Mouse (Mus musculus) kidney, postnatal 0 days (tissue): Measurements from ENCODE around the gene Bach1. TPM values are rescaled to one million over a fixed set of nuclear protein-coding genes. Genes with fewer than 3 reads are reported as not detected.

Experiments used
- ATAC-seq: fragments of 200-750 bp; cut with Nextera tagmentation; replicated peaks from 2 replicates; pipeline ENCODE4 v1.8.0; 2017; ENCODE audit warnings: low read depth, moderate number of reproducible peaks, moderate TSS enrichment, moderate library complexity; ENCODE audit not compliant: low FRiP score
- DNase-seq: peaks from one replicate; pipeline ENCODE4 v3.0.0-alpha.2; 2016; ENCODE audit warnings: low spot score
- H3K27ac ChIP-seq: fragments of 300-500 bp; sonication (generic); 2 replicates; pipeline ENCODE4 v1.5.1; 2014; ENCODE audit warnings: mild to moderate bottlenecking
- H3K27me3 ChIP-seq: fragments of 300-500 bp; sonication (generic); 2 replicates; pipeline ENCODE4 v1.6.1; 2014; ENCODE audit warnings: low read length, mixed read lengths; ENCODE audit not compliant: insufficient read depth
- H3K36me3 ChIP-seq: fragments of 300-500 bp; sonication (generic); 2 replicates; pipeline ENCODE4 v1.6.1; 2014; ENCODE audit warnings: low read length, mixed read lengths; ENCODE audit not compliant: insufficient read depth
- H3K4me1 ChIP-seq: fragments of 300-500 bp; sonication (generic); replicated peaks from 2 replicates; pipeline ENCODE4 v1.6.1; 2014; ENCODE audit warnings: antibody characterized with exemption, low read length, mixed read lengths; ENCODE audit not compliant: insufficient read depth
- H3K4me2 ChIP-seq: fragments of 300-500 bp; sonication (generic); 2 replicates; pipeline ENCODE4 v1.6.1; 2014; ENCODE audit warnings: mild to moderate bottlenecking, low read length, moderate library complexity, mixed read lengths
- H3K4me3 ChIP-seq: fragments of 300-500 bp; sonication (generic); replicated peaks from 2 replicates; pipeline ENCODE4 v1.5.1; 2014; ENCODE audit warnings: low read depth, low read length
- H3K9ac ChIP-seq: fragments of 300-500 bp; sonication (generic); 2 replicates; pipeline ENCODE4 v1.6.1; 2014; ENCODE audit warnings: low read depth, low read length
- H3K9me3 ChIP-seq: fragments of 300-500 bp; sonication (generic); replicated peaks from 2 replicates; pipeline ENCODE4 v1.6.1; 2016; ENCODE audit warnings: low read length, inconsistent platforms, mixed read lengths
- CTCF ChIP-seq: IDR thresholded peaks from 2 replicates; pipeline ENCODE4 v1.5.1; 2016; ENCODE audit warnings: antibody characterized with exemption, low read depth, mild to moderate bottlenecking, moderate library complexity
- WGBS: fragments of 180-500 bp; shearing (Covaris S2); extraction: QIAGEN DNeasy Blood & Tissue Kit; methylation state at CpG from one replicate; pipeline ENCODE4 v1.1.7; 2014; 5-methylcytosine and 5-hydroxymethylcytosine counted together
- polyA plus RNA-seq: library from polyadenylated mRNA; unstranded; fragments of >200 nt; fragmentation: Nextera tagmentation; extraction: Ambion mirVana; gene quantifications from 2 replicates; pipeline ENCODE4 v1.2.1, GENCODE M21; 2015

Gene Bach1
- polyA plus RNA-seq, 1 experiment from 2014 or later = 6.5 TPM

DNA sequence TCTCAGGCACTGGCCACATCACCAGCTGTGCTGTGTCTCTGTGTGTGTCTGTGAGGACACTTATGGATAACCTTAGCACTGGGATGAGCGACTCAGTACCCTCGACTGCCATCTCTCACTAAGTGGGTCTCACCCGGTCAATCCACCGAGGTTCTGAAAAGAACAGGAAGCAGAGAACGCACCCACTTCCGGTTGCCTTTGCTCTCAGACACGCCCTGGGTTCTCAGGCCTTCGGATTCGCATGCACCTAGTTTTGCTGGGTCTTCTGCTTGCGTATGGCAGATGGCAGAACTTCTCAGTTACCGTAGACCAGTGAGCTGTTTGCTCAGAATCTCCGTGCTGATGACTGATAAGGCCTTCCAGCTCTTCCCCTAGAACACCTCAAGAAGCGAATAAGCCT is 52.5 kb downstream of the Bach1 start:
- H3K9me3 ChIP-seq = no peaks in the 10 kb centered on the region

DNA sequence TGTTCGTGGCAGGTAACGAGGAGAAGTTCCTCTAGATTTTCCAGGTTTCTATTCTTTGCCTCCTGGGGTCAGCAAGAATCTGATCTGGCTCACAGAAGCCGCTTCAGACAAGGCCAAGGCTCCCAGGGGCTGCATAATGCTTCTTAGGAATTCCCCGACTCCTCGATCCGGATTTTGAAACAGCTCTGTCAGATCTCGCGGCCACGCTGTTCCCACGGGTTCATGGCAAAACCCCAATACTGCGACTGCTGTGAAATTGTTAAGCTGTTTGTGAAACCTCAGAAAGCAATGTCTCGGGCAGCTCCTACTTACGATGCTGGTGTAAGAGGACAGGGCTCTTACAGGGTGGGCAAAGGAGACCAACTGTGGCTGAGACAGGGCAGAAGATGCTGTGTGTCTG is 53.7 kb downstream of the Bach1 start:
- WGBS = 61% methylated on average over 13 of the region's 13 CpGs
- H3K4me3 ChIP-seq = no peak overlapping the region
- no peaks in the 10 kb centered on the region for H3K4me1 ChIP-seq
- no peaks in the 10 kb centered on the region for H3K27me3 ChIP-seq
- no peaks in the 10 kb centered on the region for H3K9me3 ChIP-seq
- ATAC-seq = no peak
- no peak for TF ChIP-seq CTCF
- no peaks in the 10 kb centered on the region for H3K36me3 ChIP-seq
- H3K9ac ChIP-seq = no peak overlapping the region
- H3K4me2 ChIP-seq = no peak overlapping the region
- peak; percentile 44 for DNase-seq
- no peak overlapping the region for H3K27ac ChIP-seq

More for the DNA sequence above, 52.5 kb downstream of the Bach1 start:
- Histone ChIP-seq H3K36me3 (no peaks in the 10 kb centered on the region), H3K27me3 (no peaks in the 10 kb centered on the region), H3K9ac (no peak overlapping the region), H3K4me1 (no peaks in the 10 kb centered on the region), H3K4me2 (no peak overlapping the region), H3K4me3 (no peak overlapping the region), H3K27ac (no peak overlapping the region)
- no peak for ATAC-seq
- TF ChIP-seq CTCF = no peak
- WGBS = 90% methylated on average over 13 of the region's 13 CpGs
- no peak for DNase-seq

DNA sequence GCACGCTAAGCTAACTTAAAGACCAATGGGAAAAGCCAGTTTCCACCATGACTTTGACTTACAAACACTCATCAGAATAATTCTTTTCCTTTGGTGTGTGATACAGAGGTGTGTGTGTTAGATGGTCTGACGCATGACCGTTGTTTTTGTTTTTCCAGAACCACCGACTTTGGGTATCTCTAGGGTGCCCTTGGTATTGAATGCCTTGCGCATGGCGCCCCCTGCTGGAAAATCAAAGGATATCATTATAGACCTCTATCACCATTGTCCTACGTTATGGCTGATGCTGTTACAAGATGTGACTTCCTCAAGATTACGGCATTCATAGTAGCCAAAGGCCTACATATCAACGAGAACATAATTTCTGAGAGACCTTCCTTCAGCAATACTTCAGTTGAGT is 56.1 kb downstream of the Bach1 start:
- 67% methylated on average over 9 of the region's 9 CpGs for WGBS
- H3K4me1 ChIP-seq = no peaks in the 10 kb centered on the region
- H3K36me3 ChIP-seq = no peaks in the 10 kb centered on the region
- ATAC-seq (no peak; the same call in 1 of the 2 replicates), DNase-seq (peak; percentile 46)
- H3K27me3 ChIP-seq = no peaks in the 10 kb centered on the region
- H3K27ac ChIP-seq = no peak overlapping the region
- H3K9me3 ChIP-seq = no peaks in the 10 kb centered on the region
- peak; percentile 74 for TF ChIP-seq CTCF
- H3K4me2 ChIP-seq = no peak overlapping the region
- no peak overlapping the region for H3K9ac ChIP-seq
- H3K4me3 ChIP-seq = no peak overlapping the region

DNA sequence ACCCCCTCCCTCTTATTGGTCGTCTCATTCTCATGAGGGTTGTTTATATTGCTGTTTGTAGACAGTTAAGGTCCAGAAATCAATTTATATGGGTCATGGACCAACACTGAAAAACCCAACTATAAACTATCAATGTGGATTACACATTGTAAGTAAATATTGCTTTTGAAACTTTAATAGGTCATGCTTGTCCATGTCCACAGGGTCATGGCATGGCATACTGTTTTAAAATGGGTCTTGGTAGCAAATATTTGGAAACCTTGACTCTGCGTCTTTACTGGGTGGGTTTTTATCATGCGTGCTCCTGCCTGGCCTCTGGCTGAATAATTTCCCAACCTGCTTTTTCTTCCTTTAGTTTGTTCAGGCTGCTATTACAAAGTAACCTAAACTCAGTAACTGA is 57.2 kb downstream of the Bach1 start:
- ATAC-seq (no peak), DNase-seq (no peak)
- TF ChIP-seq CTCF = no peak
- H3K9me3 ChIP-seq = no peaks in the 10 kb centered on the region
- H3K27ac ChIP-seq = no peak overlapping the region
- H3K4me1 ChIP-seq = no peaks in the 10 kb centered on the region
- H3K9ac ChIP-seq = no peak overlapping the region
- 85% methylated on average over 3 of the region's 3 CpGs for WGBS
- no peaks in the 10 kb centered on the region for H3K36me3 ChIP-seq
- no peak overlapping the region for H3K4me3 ChIP-seq
- no peak overlapping the region for H3K4me2 ChIP-seq
- no peaks in the 10 kb centered on the region for H3K27me3 ChIP-seq

DNA sequence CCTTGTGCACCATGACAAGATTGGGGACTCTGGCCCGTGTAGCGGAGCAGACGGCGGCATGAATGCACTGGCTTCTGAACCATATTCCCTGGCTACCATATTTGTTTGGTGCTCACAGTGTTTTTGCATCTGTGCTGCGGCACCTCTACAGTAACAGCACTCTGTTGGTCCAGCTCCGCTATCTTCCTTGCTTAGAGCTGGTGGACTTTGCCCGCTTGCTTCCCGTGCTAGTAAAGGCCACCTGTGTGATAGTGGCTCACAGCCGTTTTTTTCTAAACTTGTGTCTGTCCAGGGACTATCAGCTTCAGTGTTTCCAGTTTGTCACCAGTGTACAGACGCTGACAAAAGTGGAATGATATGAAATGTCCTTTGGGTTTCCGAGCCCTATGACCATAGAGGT is 59.3 kb downstream of the Bach1 start:
- DNase-seq = no peak
- ATAC-seq = no peak
- no peak overlapping the region for H3K9ac ChIP-seq

DNA sequence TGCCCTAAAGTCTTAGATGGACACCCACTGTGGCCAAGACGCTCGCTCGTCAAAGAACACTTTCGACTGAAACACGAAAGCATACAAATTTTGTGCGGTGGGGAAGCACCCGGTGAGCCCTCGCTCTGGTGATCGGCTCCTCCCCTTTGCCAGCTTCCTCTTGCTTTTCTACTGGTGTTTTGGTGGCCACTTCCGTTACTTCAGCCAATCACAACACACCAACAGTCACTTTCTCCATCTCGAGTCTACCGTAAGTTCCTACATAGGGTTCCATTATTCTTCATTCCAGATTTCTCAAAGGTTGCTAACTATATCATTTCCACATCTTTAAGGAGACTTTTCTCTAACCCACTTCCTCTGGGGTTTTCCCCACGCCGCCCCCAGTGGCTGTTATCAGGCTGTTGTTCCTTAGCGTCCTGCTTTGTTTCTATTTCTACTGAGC is 65.9 kb downstream of the Bach1 start:
- Histone ChIP-seq H3K4me1 (no peaks in the 10 kb centered on the region), H3K27ac (no peak overlapping the region), H3K27me3 (no peaks in the 10 kb centered on the region), H3K9me3 (no peaks in the 10 kb centered on the region), H3K4me2 (no peak overlapping the region), H3K4me3 (no peak overlapping the region), H3K9ac (no peak overlapping the region), H3K36me3 (no peaks in the 10 kb centered on the region)
- no peak for TF ChIP-seq CTCF
- ATAC-seq = no peak
- no peak for DNase-seq
- 95% methylated on average over 15 of the region's 15 CpGs for WGBS

More for the DNA sequence above, 59.3 kb downstream of the Bach1 start:
- no peak for TF ChIP-seq CTCF
- WGBS = 92% methylated on average over 11 of the region's 11 CpGs
- no peaks in the 10 kb centered on the region for H3K9me3 ChIP-seq
- no peak overlapping the region for H3K4me2 ChIP-seq
- H3K36me3 ChIP-seq = no peaks in the 10 kb centered on the region
- no peaks in the 10 kb centered on the region for H3K27me3 ChIP-seq
- H3K4me3 ChIP-seq = no peak overlapping the region
- H3K4me1 ChIP-seq = no peaks in the 10 kb centered on the region
- H3K27ac ChIP-seq = no peak overlapping the region

DNA sequence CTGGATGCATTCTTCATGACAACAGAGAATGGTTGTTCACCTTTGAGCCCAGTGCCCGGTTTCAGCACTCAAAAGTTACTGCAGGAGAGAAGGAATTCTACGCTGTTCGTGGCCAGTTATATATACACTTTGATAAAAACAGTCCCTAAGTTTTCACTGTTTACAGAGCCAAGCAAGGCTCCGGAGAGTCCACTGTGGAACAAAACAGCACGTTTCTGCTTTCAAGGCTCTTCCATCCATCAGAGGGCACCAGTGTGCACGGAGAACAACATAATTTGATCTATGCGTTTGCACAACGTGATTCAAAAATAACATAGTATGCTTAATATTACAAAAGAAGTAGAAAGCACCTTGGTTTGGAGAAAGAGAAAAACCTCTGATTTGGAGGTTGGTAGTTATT is 67.2 kb downstream of the Bach1 start:
- peak; percentile 50 for DNase-seq
- 40% methylated on average over 8 of the region's 8 CpGs for WGBS

More for the DNA sequence above, 67.2 kb downstream of the Bach1 start:
- H3K9me3 ChIP-seq = no peaks in the 10 kb centered on the region
- ATAC-seq = no peak
- H3K4me2 ChIP-seq = no peak overlapping the region
- no peaks in the 10 kb centered on the region for H3K36me3 ChIP-seq
- TF ChIP-seq CTCF = peak; percentile 62
- H3K9ac ChIP-seq = no peak overlapping the region
- no peak overlapping the region for H3K27ac ChIP-seq
- H3K4me1 ChIP-seq = no peaks in the 10 kb centered on the region
- H3K27me3 ChIP-seq = no peaks in the 10 kb centered on the region
- H3K4me3 ChIP-seq = no peak overlapping the region
